ENCODE assay signal across 8 mouse cellular contexts in genomic region chr6:51709340-51710067, GRCm38 (mm10).
A peak's percentile ranks its signal among the peaks of the same experiment; 100 is the strongest.
DNase-seq lines count a peak whose midpoint lies in the region; ATAC-seq lines count a peak whose summit lies in the region.
"Had no signal": no experiment of that assay in that cellular context is flagged by ENCODE, and none has a peak within 500 bp of the region (broad histone marks: within the 10 kb centered on the region; RNA-seq: fewer than 3 reads in every experiment).

No protein-coding gene starts in this region.

- H3K9ac ChIP-seq in lung, embryonic 15.5 days: no peak overlapping the region
- H3K9ac ChIP-seq in neural tube, embryonic 12.5 days: no peak overlapping the region

- no peaks in the 10 kb centered on the region for H3K27me3 ChIP-seq in lung, embryonic 15.5 days
- no peaks in the 10 kb centered on the region for H3K27me3 ChIP-seq in neural tube, embryonic 12.5 days (replicated peaks)

- H3K4me3 ChIP-seq in lung, embryonic 15.5 days: no peak overlapping the region
- H3K4me3 ChIP-seq in neural tube, embryonic 12.5 days: no peak overlapping the region
- H3K4me3 ChIP-seq: gastrocnemius, adult 2 months had no signal

- ATAC-seq in lung, embryonic 15.5 days (ENCODE audit: borderline replicate concordance, extremely low read depth, low FRiP score, low TSS enrichment): no peak
- ATAC-seq in neural tube, embryonic 12.5 days (ENCODE audit: low FRiP score, low read depth): peak; percentile 53

- H3K4me2 ChIP-seq in lung, embryonic 15.5 days: peak overlapping the region; percentile 8; the same call in 1 of the 2 replicates
- H3K4me2 ChIP-seq in neural tube, embryonic 12.5 days (replicated peaks): 0 out of 2 replicates have a peak overlapping the region, but pooled peaks have one; percentile 0

- peaks cover 27% of the 10 kb centered on the region for H3K4me1 ChIP-seq in lung, embryonic 15.5 days
- H3K4me1 ChIP-seq in neural tube, embryonic 12.5 days: peaks cover 35% of the 10 kb centered on the region

- no peaks in the 10 kb centered on the region for H3K36me3 ChIP-seq in lung, embryonic 15.5 days
- no peaks in the 10 kb centered on the region for H3K36me3 ChIP-seq in neural tube, embryonic 12.5 days

- no peaks in the 10 kb centered on the region for H3K9me3 ChIP-seq in lung, embryonic 15.5 days
- H3K9me3 ChIP-seq in neural tube, embryonic 12.5 days: no peaks in the 10 kb centered on the region

- no peak for DNase-seq in lung, postnatal 25 days (ENCODE audit: low spot score)
- peak; percentile 52 for DNase-seq in embryo, embryonic 11 days
- peak; percentile 78 for DNase-seq in kidney, postnatal 14 days
- DNase-seq in gastrocnemius, postnatal 4 days (ENCODE audit: low spot score in 2 of 2): no peak
- DNase-seq in thymus, postnatal 10 days (ENCODE audit: low spot score in 2 of 2): no peak
- DNase-seq: gastrocnemius, adult 2 months had no signal

- WGBS in lung, embryonic 15.5 days: 36% methylated on average over 11 of the region's 11 CpGs
- WGBS in neural tube, embryonic 12.5 days: 13% methylated on average over 11 of the region's 11 CpGs

- 0 out of 2 replicates have a peak overlapping the region, but pooled peaks have one; percentile 66 for H3K27ac ChIP-seq in lung, embryonic 15.5 days
- H3K27ac ChIP-seq in neural tube, embryonic 12.5 days: no peak overlapping the region
- H3K27ac ChIP-seq: gastrocnemius, adult 2 months had no signal

Comparison
In these comparisons a context has a peak if more than half of its experiments do, and no peak if none do; other contexts are left out.
1. DNase-seq: peak in embryo, embryonic 11 days (single experiment) and kidney, postnatal 14 days (single experiment); none in lung, postnatal 25 days (single experiment), gastrocnemius, postnatal 4 days (0 of 2) and thymus, postnatal 10 days (0 of 2).